Mouse (Mus musculus) mouse embryonic stem cell (cell line): ENCODE data around the gene Cfap161.

Experiments
- in situ Hi-C, 2 experiments: fragments of 300-500 bp; cut with MboI; formaldehyde crosslinking; loops; 1 replicate in 1 of 2; 3 replicates in 1 of 2; pipeline ENCODE4 v1.14.3; 2019 to 2020; ENCODE audit warnings: low sequenced_read_pairs in 2 of 2, low pct_unique_long_range_greater_than_20kb in 1 of 2, mixed read lengths in 1 of 2; ENCODE audit not compliant: unreplicated experiment in 1 of 2

The Cfap161 gene

GRCm38 (mm10) chr7:83725801-83726200, 68.9 kb downstream of the Cfap161 start:
- in situ Hi-C loops = no loop called here

- in situ Hi-C loops = no loop called here
These were observed 70.1 kb downstream of the Cfap161 start for GRCm38 (mm10) chr7:83724541-83724940.
